Mouse (Mus musculus): ENCODE results near the gene Il5. TPM values are rescaled to one million over a fixed set of nuclear protein-coding genes. Genes with fewer than 3 reads are reported as not detected.
"Not testable (repeated sequence)": the region's sequence is repeated elsewhere in the genome, so short reads cannot be mapped to it uniquely, and the experiment has no call there.

Gene Il5
- total and polyA plus RNA-seq, 2 experiments from 2014 or later = 0.10 to 0.29 TPM

DNA sequence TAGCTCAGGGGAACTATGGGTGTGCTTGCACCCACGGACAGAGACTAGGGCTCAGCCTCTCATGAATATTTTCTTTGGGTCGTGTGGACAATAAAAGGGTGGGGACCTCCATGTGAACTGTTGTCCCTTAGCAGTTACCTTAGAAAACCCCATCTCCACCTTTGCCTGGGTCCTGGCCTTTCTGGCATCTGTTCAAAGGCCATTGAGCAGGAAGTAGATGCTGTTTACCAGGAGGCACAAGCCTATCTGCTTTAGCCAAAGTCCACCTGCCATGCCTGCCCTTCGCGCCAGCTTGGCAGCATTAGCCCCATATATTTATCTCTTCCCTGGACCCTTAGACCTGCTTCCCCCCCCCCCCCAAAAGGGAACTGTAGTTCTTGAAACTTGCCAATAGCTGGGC lies 37.0 kb downstream of the Il5 start:
- no peak overlapping the region for H3K4me2 ChIP-seq (ENCODE audit: low read depth)
- H3K4me1 ChIP-seq (ENCODE audit: insufficient read depth) = no peaks in the 10 kb centered on the region
- ATAC-seq = no peak
- H3K27ac ChIP-seq (ENCODE audit: low read depth, low read length) = no peak overlapping the region
- no peak for DNase-seq
- H3K27me3 ChIP-seq (ENCODE audit: insufficient read depth, low read length) = peaks cover 3% of the 10 kb centered on the region; the same call in 1 of the 2 replicates
- WGBS = 86% methylated on average over 4 of the region's 4 CpGs
- H3K36me3 ChIP-seq (ENCODE audit: insufficient read depth) = no peaks in the 10 kb centered on the region
- no peaks in the 10 kb centered on the region for H3K9me3 ChIP-seq (ENCODE audit: low read length)
- no peak for TF ChIP-seq CTCF (IDR thresholded peaks at IDR 0.05; ENCODE audit: low read depth)
- H3K4me3 ChIP-seq (ENCODE audit: low read depth, low read length) = no peak overlapping the region
- no peak overlapping the region for H3K9ac ChIP-seq

DNA sequence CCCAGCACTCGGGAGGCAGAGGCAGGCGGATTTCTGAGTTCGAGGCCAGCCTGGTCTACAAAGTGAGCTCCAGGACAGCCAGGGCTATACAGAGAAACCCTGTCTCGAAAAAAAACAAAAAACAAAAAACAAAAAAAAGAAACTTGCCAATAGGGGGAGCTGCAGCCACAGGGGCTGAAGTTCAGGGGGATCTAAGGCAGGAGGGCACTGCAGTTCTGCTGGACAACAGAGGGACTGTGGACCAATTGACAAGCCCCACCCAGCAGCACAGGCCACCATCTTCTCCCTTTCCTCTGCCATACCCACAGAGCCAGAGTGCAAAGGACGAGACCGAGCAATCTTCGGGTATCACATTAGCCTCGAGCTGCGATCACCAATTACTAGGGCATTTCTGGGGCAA lies 37.4 kb downstream of the Il5 start:
- not testable (repeated sequence) for H3K4me2 ChIP-seq (ENCODE audit: low read depth); DNase-seq; H3K4me3 ChIP-seq (ENCODE audit: low read depth, low read length); H3K27me3 ChIP-seq (ENCODE audit: insufficient read depth, low read length); H3K27ac ChIP-seq (ENCODE audit: low read depth, low read length); ATAC-seq; H3K36me3 ChIP-seq (ENCODE audit: insufficient read depth); H3K9ac ChIP-seq; H3K9me3 ChIP-seq (ENCODE audit: low read length); H3K4me1 ChIP-seq (ENCODE audit: insufficient read depth)
- TF ChIP-seq CTCF (IDR thresholded peaks at IDR 0.05; ENCODE audit: low read depth) = 0 out of 2 replicates have a peak, but pooled peaks have one; percentile 29
- WGBS = 74% methylated on average over 8 of the region's 9 CpGs

DNA sequence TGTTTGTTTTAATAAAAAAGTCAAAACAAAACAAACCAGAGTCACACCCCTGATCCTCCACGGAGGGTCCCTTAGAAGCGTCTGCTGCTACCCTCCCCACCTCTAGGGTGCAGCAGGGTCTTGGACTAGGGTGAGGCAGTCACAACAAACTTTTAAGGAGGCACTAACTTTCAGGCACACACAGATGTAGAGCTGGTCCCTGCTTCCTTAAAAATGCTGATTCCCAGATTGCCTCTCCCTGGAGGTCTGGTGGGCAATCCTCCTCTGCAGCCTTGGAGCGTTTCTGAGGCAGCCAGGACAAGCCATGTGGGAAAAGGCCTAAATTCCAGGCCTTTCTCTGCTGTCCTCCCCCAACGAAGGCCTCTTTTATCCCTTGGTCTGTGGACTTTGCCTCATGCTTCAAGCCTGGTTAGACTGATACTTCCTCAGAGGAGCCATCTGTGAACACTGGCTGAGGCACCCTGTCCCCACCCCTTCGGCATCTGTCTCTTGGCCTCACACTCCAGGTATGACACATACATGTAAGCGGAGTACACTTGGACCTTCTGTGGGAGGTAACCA lies 38.3 kb downstream of the Il5 start:
- H3K36me3 ChIP-seq (ENCODE audit: insufficient read depth) = no peaks in the 10 kb centered on the region
- H3K27me3 ChIP-seq (ENCODE audit: insufficient read depth, low read length) = peaks cover 10% of the 10 kb centered on the region; the same call in 1 of the 2 replicates
- DNase-seq (no peak), ATAC-seq (no peak)
- H3K9me3 ChIP-seq (ENCODE audit: low read length) = no peaks in the 10 kb centered on the region
- H3K4me3 ChIP-seq (ENCODE audit: low read depth, low read length) = no peak overlapping the region
- TF ChIP-seq CTCF (IDR thresholded peaks at IDR 0.05; ENCODE audit: low read depth) = peak; percentile 19; the same call in 1 of the 2 replicates
- 45% methylated on average over 6 of the region's 6 CpGs for WGBS
- 0 out of 2 replicates have a peak, but pooled peaks cover 5% of the 10 kb centered on the region for H3K4me1 ChIP-seq (ENCODE audit: insufficient read depth)
- H3K4me2 ChIP-seq (ENCODE audit: low read depth) = no peak overlapping the region
- H3K27ac ChIP-seq (ENCODE audit: low read depth, low read length) = no peak overlapping the region
- H3K9ac ChIP-seq = no peak overlapping the region

DNA sequence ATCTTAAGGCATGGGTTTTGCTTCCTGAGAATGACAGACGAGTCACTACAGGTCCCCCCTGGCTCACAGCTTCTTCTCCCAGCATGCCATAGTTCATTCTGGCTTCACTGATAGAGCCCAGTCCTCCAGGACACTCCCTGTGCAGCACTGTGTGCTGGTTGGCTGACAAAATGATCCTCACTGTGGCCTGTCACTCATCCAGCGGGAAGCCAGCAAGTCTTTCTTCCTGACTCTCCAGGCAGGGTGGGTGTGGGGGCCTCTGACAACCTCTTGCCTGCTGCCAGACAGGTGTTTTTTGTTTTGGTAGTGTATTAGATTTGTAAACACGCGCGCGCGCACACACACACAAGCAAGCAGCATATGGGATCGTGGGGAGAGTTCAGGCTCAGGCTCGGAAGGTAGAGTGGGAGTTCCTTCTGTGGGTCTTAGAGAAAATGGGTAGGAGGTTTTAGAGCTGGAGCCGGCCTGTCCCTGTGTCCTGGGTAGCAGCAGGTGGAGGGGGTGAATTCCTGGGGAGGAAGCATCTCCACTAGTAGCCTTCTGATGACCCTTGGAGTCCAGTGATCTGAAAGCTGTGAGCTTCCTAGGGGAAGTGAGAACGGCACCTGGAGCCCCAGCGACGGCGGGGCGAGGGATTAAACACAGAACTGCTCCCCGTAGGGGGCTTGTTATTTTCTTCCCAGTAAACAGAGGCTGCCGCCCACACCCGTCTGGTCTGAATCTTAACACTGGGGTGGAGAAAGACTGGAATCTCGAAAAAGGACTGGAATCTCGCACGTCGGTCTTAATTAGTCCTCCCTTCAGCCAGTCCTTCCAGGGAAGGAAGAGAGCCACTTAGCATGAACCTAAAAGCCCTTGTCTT lies 39.2 kb downstream of the Il5 start:
- H3K36me3 ChIP-seq (ENCODE audit: insufficient read depth) = no peaks in the 10 kb centered on the region
- no peak for DNase-seq
- no peak overlapping the region for H3K27ac ChIP-seq (ENCODE audit: low read depth, low read length)
- WGBS = 9% methylated on average over 22 of the region's 22 CpGs
- H3K9me3 ChIP-seq (ENCODE audit: low read length) = no peaks in the 10 kb centered on the region
- peaks cover 13% of the 10 kb centered on the region; the same call in 1 of the 2 replicates for H3K27me3 ChIP-seq (ENCODE audit: insufficient read depth, low read length)
- TF ChIP-seq CTCF (IDR thresholded peaks at IDR 0.05; ENCODE audit: low read depth) = no peak
- no peak overlapping the region for H3K4me3 ChIP-seq (ENCODE audit: low read depth, low read length)
- H3K4me1 ChIP-seq (ENCODE audit: insufficient read depth) = 0 out of 2 replicates have a peak, but pooled peaks cover 7% of the 10 kb centered on the region
- H3K4me2 ChIP-seq (ENCODE audit: low read depth) = no peak overlapping the region
- H3K9ac ChIP-seq = no peak overlapping the region
- ATAC-seq = no peak

DNA sequence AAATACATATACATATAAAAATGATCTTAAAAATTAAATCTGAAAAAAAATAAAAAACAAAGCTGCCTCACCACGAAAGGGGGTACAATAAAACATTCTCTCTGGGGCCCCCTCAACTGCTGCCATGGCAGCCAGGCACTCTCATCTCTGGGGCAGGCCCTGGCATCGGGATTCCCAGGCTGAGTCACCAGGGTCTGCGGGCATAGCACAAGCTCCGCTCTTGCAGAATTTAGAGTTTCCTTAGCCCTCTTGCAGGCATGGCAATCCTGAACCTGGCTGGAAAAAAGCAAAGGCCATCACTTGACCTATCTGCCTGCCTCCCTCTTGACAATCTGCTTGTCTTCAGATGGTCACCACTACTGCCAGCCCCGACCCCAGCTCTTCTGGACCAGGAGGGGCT lies 40.7 kb downstream of the Il5 start:
- Histone ChIP-seq H3K36me3 (ENCODE audit: insufficient read depth) (no peaks in the 10 kb centered on the region), H3K27ac (ENCODE audit: low read depth, low read length) (no peak overlapping the region), H3K27me3 (ENCODE audit: insufficient read depth, low read length) (peaks cover 13% of the 10 kb centered on the region; the same call in 1 of the 2 replicates), H3K4me1 (ENCODE audit: insufficient read depth) (0 out of 2 replicates have a peak, but pooled peaks cover 7% of the 10 kb centered on the region), H3K4me3 (ENCODE audit: low read depth, low read length) (no peak overlapping the region), H3K4me2 (ENCODE audit: low read depth) (no peak overlapping the region), H3K9ac (no peak overlapping the region), H3K9me3 (ENCODE audit: low read length) (no peaks in the 10 kb centered on the region)
- 73% methylated on average over 5 of the region's 5 CpGs for WGBS
- DNase-seq = no peak
- ATAC-seq = no peak
- TF ChIP-seq CTCF (IDR thresholded peaks at IDR 0.05; ENCODE audit: low read depth) = no peak

DNA sequence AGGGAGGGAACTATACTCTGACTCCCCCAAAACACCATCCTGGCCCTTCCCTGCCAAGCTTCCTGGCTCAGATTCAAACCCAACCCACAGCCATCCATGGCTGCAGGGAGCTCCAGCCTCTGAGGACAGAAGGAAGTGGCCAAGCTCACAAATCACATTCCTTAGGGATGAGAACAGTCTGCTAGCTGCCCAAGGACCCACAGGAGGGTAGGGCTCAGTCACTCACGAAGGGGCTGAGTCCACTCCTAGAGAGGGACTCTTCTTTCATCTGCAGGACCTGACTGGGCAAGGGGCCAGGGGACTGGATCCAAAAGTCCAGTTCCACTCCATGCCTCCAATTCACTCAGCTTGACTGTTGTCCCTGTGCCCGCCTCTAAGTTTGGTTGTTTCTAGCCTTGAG lies 41.2 kb downstream of the Il5 start:
- WGBS = 51% methylated on average over 2 of the region's 2 CpGs
- no peak for TF ChIP-seq CTCF (IDR thresholded peaks at IDR 0.05; ENCODE audit: low read depth)
- H3K9me3 ChIP-seq (ENCODE audit: low read length) = no peaks in the 10 kb centered on the region
- no peak overlapping the region for H3K27ac ChIP-seq (ENCODE audit: low read depth, low read length)
- no peak overlapping the region for H3K9ac ChIP-seq
- H3K36me3 ChIP-seq (ENCODE audit: insufficient read depth) = no peaks in the 10 kb centered on the region
- ATAC-seq (no peak), DNase-seq (peak; percentile 13)
- peaks cover 13% of the 10 kb centered on the region; the same call in 1 of the 2 replicates for H3K27me3 ChIP-seq (ENCODE audit: insufficient read depth, low read length)
- H3K4me3 ChIP-seq (ENCODE audit: low read depth, low read length) = no peak overlapping the region
- H3K4me2 ChIP-seq (ENCODE audit: low read depth) = no peak overlapping the region
- H3K4me1 ChIP-seq (ENCODE audit: insufficient read depth) = 0 out of 2 replicates have a peak, but pooled peaks cover 7% of the 10 kb centered on the region

DNA sequence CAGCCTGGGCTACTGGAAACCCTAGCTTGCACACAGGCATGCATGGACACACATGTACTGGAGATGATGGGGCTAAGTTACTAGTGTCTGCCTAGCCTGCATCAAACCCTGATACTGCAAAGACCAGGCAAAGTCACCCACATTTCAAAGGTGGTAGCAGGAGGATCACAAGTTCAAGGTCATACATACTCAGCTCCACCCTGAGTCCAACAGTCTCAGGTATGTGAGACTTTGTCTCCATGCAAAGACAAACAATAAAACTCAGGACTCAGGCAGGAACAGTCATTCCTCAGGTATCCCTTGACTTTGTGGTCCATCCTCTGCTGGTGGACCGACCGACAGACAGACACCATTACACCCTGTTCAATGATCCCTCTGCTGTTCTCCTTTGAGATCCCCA lies 41.8 kb downstream of the Il5 start:
- no peak for TF ChIP-seq CTCF (IDR thresholded peaks at IDR 0.05; ENCODE audit: low read depth)
- ATAC-seq (no peak), DNase-seq (no peak)
- 0 out of 2 replicates have a peak overlapping the region, but pooled peaks have one; percentile 15 for H3K27ac ChIP-seq (ENCODE audit: low read depth, low read length)
- peak overlapping the region; percentile 59 for H3K4me2 ChIP-seq (ENCODE audit: low read depth)
- H3K4me3 ChIP-seq (ENCODE audit: low read depth, low read length) = 0 out of 2 replicates have a peak overlapping the region, but pooled peaks have one; percentile 26
- H3K9me3 ChIP-seq (ENCODE audit: low read length) = no peaks in the 10 kb centered on the region
- no peak overlapping the region for H3K9ac ChIP-seq
- H3K4me1 ChIP-seq (ENCODE audit: insufficient read depth) = 0 out of 2 replicates have a peak, but pooled peaks cover 7% of the 10 kb centered on the region
- WGBS = 58% methylated on average over 2 of the region's 2 CpGs
- H3K27me3 ChIP-seq (ENCODE audit: insufficient read depth, low read length) = peaks cover 13% of the 10 kb centered on the region; the same call in 1 of the 2 replicates
- H3K36me3 ChIP-seq (ENCODE audit: insufficient read depth) = no peaks in the 10 kb centered on the region
